Mouse (Mus musculus): ENCODE data around the gene Ankrd63.

DNA sequence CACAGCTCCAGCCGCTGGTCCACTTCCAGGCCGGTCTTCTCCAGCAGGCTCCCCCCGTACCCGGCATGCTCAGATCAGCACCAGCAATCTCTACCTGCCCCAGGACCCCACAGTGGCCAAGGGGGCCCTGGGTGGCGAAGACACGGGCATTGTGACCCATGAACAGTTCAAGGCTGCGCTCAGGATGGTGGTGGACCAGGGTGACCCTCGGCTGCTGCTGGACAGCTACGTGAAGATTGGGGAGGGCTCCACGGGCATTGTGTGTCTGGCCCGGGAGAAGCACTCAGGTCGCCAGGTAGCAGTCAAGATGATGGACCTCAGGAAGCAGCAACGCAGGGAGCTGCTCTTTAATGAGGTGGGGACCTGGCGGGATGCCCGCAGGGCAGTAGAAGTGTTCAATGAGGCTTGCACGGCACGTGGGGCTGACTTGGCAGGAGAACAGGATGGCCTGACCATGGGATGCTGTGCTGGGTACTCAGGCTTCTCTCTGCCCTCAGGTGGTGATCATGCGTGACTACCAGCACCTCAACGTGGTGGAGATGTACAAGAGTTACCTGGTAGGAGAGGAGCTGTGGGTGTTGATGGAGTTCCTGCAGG is 10.3 kb downstream of the Ankrd63 start:
- TF ChIP-seq CTCF (IDR thresholded peaks at IDR 0.05): 0 out of 2 replicates have a peak, but pooled peaks have one; percentile 7
- no peak for TF ChIP-seq EP300 (IDR thresholded peaks at IDR 0.05)
